Mouse (Mus musculus) thymus, adult 2 months (tissue): ENCODE results near the gene Ankrd2. TPM values are rescaled to one million over a fixed set of nuclear protein-coding genes. Genes with fewer than 3 reads are reported as not detected.
A peak's percentile ranks its signal among the peaks of the same experiment; 100 is the strongest.

Experiments
- DNase-seq: peaks from one replicate; pipeline ENCODE4 v3.0.0; 2021
- H3K27ac ChIP-seq: fragments of 200-500 bp; 2 replicates; pipeline ENCODE4 v1.5.1; 2012; ENCODE audit warnings: low read length, control low read depth; ENCODE audit not compliant: control insufficient read depth, insufficient read depth
- H3K27me3 ChIP-seq: fragments of 200-500 bp; 2 replicates; pipeline ENCODE4 v1.6.1; 2012; ENCODE audit warnings: mild to moderate bottlenecking, low read length, moderate library complexity, mixed read lengths; ENCODE audit not compliant: control insufficient read depth, insufficient read depth
- H3K36me3 ChIP-seq: fragments of 200-500 bp; 2 replicates; pipeline ENCODE4 v1.6.1; 2012; ENCODE audit warnings: mild to moderate bottlenecking, low read length, moderate library complexity; ENCODE audit not compliant: control insufficient read depth, insufficient read depth
- H3K4me1 ChIP-seq: fragments of 200-500 bp; replicated peaks from 2 replicates; pipeline ENCODE4 v1.6.1; 2012; ENCODE audit warnings: low read length; ENCODE audit not compliant: control insufficient read depth, insufficient read depth
- H3K4me3 ChIP-seq: fragments of 200-500 bp; 2 replicates; pipeline ENCODE4 v1.5.1; 2012; ENCODE audit warnings: mild to moderate bottlenecking, low read length, control low read depth, moderate library complexity; ENCODE audit not compliant: control insufficient read depth, insufficient read depth
- CTCF ChIP-seq: fragments of 200-500 bp; IDR thresholded peaks from 2 replicates; pipeline ENCODE4 v1.5.1; 2012; ENCODE audit warnings: mild to moderate bottlenecking, control low read depth, low read length, moderate library complexity, borderline replicate concordance; ENCODE audit not compliant: control insufficient read depth, poor library complexity, insufficient read depth; ENCODE audit errors: extremely low read depth
- POLR2A ChIP-seq: fragments of 200-500 bp; IDR thresholded peaks from 2 replicates; pipeline ENCODE4 v1.6.1; 2012; ENCODE audit warnings: mild to moderate bottlenecking, low read length, control low read depth, moderate library complexity; ENCODE audit not compliant: control insufficient read depth, poor library complexity, insufficient read depth; ENCODE audit errors: extremely low read depth
- WGBS: fragments of 180-500 bp; shearing (Covaris S2); methylation state at CpG from one replicate; pipeline ENCODE4 v1.1.7; 2018; 5-methylcytosine and 5-hydroxymethylcytosine counted together
- polyA plus RNA-seq: library from polyadenylated mRNA; depleted of rRNA; stranded (reverse); fragments of >200 nt; gene quantifications from 2 replicates; pipeline ENCODE4 v1.2.3, GENCODE M21; 2012

Gene Ankrd2
- polyA plus RNA-seq, 1 experiment = 0.20 TPM

DNA sequence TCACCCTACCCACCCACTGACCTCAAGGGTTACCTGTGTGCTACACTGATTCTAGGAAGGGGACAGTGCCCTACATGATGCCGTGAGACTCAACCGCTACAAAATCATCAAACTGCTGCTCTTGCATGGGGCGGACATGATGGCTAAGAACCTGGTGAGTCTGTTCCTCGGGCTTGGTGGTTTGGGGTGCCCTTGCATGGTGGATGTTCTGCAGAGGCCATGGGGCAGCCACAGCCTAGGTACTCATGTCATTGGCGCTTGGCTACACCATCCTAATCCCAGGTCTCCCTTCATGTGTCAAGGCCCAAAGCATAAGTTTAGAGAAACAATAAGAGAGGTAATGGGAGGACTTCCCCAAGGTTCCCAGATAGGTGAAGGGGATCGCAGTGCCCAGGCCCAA is 8.2 kb downstream of the Ankrd2 start:
- WGBS = 96% methylated on average over 6 of the region's 6 CpGs
- H3K4me3 ChIP-seq = no peak overlapping the region
- H3K4me1 ChIP-seq = no peaks in the 10 kb centered on the region
- no peak for DNase-seq
- H3K27me3 ChIP-seq = no peaks in the 10 kb centered on the region
- H3K27ac ChIP-seq = no peak overlapping the region
- no peaks in the 10 kb centered on the region for H3K36me3 ChIP-seq
- TF ChIP-seq POLR2A = no peak
- TF ChIP-seq CTCF = no peak

DNA sequence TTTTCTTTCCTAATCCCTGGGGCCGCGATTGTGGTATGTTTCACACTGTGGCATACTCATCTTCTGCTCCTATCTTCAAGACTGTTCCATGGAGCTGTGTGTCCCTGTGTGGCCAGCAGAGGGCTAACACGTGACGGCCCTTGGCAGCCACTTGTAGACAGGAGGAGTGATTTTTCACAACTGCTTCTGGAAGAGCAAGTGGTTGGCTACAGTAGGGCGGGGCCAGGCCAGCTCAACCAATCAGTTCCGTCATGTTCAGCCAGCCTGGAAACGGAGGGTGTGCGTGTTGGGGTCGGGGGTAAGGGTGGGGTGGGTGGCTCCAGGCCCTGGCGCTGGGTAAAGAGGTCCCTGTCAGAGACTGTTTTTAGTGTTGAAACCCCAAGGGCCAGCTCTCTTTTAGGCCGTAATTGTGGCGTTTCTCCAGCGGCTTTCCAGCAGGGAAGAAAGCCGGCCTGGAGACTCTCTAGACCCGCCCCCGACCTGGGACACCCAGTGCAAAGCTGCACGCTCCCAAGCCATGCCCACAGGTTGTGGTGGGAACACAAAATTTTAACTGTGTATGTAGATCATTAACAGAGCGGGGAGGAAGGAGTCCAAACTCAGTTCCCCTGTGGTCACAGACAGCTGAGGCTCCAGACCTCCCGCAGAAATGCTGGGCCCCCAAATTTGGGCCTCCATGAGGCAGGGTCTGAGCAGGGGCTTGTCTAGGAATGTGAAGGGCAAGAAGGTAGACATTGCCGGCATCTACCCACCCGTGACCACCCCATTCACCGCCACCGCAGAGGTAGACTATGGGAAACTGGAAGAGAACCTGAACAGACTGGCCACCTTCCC is 9.7 kb downstream of the Ankrd2 start, which contains the start of gene Hoga1:
Gene Hoga1, plus strand, starts transcription at position 342 of the 834 bp plus-strand sequence.
- TF ChIP-seq POLR2A (no peak), CTCF (peak; percentile 55; the same call in 1 of the 2 replicates)
- Histone ChIP-seq H3K36me3 (no peaks in the 10 kb centered on the region), H3K4me3 (no peak within 1 kb of the TSS), H3K27me3 (no peaks in the 10 kb centered on the region), H3K27ac (no peak within 1 kb of the TSS), H3K4me1 (no peaks in the 10 kb centered on the region)
- WGBS = 42% methylated on average over 23 of the region's 23 CpGs
- peak; percentile 59 for DNase-seq

DNA sequence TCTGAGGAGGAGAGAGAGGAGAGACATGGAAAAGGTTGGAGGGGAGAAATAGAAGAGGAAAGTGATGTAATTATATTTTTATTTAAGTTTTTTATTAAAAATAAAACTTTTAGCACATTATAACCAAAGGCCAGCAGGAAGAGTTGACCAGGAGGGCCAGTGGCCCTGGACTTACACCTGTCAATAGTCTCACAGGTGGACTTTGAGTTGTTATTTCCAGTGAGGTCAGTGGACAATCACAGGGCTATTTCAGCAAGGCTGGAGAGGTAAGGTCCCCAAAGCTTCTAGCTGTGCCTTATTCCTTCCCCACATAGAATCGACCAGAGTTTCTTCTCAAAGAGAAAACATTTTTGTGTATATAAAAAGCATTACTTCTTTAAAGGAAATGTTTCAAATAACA is 14.5 kb downstream of the Ankrd2 start:
- H3K27me3 ChIP-seq = no peaks in the 10 kb centered on the region
- H3K4me3 ChIP-seq = no peak overlapping the region
- no peak for DNase-seq
- TF ChIP-seq CTCF = no peak
- no peak for TF ChIP-seq POLR2A
- no peak overlapping the region for H3K27ac ChIP-seq
- no peaks in the 10 kb centered on the region for H3K4me1 ChIP-seq
- 81% methylated on average over 1 of the region's 1 CpGs for WGBS
- H3K36me3 ChIP-seq = no peaks in the 10 kb centered on the region

DNA sequence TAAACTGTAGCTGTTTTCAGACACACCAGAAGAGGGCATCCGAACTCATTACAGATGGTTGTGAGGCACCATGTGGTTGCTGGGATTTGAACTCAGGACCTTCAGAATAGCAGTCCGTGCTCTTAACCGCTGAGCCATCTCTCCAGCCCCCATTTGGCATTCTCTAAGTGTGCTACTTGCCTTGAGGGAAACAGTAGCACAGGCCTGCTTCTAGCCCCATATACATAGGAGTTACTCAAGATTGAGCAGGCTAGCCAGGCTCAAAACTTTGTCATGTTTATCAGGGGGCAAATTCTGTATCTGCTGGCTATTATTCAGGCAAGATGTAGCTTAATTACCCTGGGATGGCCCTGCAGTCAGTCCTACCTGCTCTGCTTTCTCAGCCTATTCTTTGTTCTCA is 15.6 kb downstream of the Ankrd2 start:
- TF ChIP-seq POLR2A = no peak
- TF ChIP-seq CTCF = no peak
- WGBS = 95% methylated on average over 3 of the region's 3 CpGs
- H3K27ac ChIP-seq = no peak overlapping the region

DNA sequence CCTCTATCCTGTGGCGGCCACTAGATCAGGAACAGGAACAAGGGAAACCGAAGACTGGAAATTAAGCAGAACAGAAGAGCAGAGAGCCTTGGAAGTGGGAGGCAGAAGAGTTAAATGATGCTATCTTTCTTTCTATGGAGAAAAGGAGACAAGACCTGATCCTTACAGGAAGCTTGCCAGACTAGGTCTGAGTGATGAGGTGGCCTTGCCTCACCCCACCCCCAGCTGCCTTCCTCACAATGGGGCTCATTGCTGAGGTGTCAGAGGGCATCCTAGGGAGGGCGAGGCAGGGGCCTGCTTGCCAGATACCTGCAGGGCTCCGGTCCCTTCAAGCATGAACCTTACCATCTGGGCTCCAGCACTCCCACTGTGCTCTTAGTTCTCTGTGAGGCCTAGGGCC is 16.1 kb downstream of the Ankrd2 start, which contains the start of gene 4933411K16Rik:
Gene 4933411K16Rik, plus strand, starts transcription at position 301 of the 400 bp plus-strand sequence.
- Histone ChIP-seq H3K27ac (no peak within 1 kb of the TSS), H3K4me3 (no peak within 1 kb of the TSS), H3K36me3 (no peaks in the 10 kb centered on the region), H3K4me1 (no peaks in the 10 kb centered on the region), H3K27me3 (no peaks in the 10 kb centered on the region)
- TF ChIP-seq CTCF (no peak), POLR2A (no peak)
- DNase-seq = no peak
- WGBS = 93% methylated on average over 4 of the region's 4 CpGs

More for the DNA sequence above, 15.6 kb downstream of the Ankrd2 start:
- H3K4me3 ChIP-seq = no peak overlapping the region
- no peaks in the 10 kb centered on the region for H3K36me3 ChIP-seq
- no peaks in the 10 kb centered on the region for H3K27me3 ChIP-seq
- H3K4me1 ChIP-seq = no peaks in the 10 kb centered on the region
- DNase-seq = no peak

DNA sequence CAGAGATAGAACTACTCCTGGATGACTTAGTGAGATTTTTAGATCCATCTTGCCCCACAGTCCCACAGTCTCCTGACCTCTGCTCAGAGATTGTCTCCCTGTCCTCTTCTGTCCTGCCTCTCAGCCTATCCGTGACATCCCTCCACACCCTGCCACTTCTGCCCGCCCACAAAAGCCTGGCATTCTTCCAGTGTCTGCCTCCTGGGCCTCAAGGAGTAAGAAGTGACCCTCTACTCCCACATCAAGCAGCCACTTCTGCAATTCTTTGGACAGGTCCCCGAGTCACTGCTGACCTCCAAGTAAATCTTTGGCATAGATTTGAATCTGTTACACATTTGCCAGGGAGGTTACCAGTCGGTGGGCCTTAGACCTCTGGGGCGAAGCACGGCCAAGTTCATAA is 18.5 kb downstream of the Ankrd2 start:
- H3K4me3 ChIP-seq = no peak overlapping the region
- H3K27me3 ChIP-seq = no peaks in the 10 kb centered on the region
- 70% methylated on average over 6 of the region's 6 CpGs for WGBS
- TF ChIP-seq CTCF = no peak
- no peak for TF ChIP-seq POLR2A
- H3K4me1 ChIP-seq = peaks cover 2% of the 10 kb centered on the region
- no peak for DNase-seq
- H3K27ac ChIP-seq = no peak overlapping the region
- H3K36me3 ChIP-seq = no peaks in the 10 kb centered on the region
